Mouse (Mus musculus): ENCODE measurements around the gene Lpp. TPM values are rescaled to one million over a fixed set of nuclear protein-coding genes. Genes with fewer than 3 reads are reported as not detected.

Gene Lpp
- total and polyA plus RNA-seq, 3 experiments, result 7.7 to 25.1 (median 23.6) TPM

GRCm38 (mm10) chr16:24441338-24441737 is 48.0 kb downstream of the Lpp start:
- H3K79me2 ChIP-seq (replicated peaks; ENCODE audit: control insufficient read depth, insufficient read depth, low read length), result peaks cover 6% of the 10 kb centered on the region
- H3K9ac ChIP-seq (ENCODE audit: low read depth, low read length), result no peak overlapping the region
- TF ChIP-seq POLR2A (IDR thresholded peaks at IDR 0.05; ENCODE audit: insufficient read depth, low read depth, low read length), result no peak
- no peak for TF ChIP-seq EP300 (IDR thresholded peaks at IDR 0.05; ENCODE audit: insufficient read depth, low read depth, low read length)
- TF ChIP-seq CTCF (IDR thresholded peaks at IDR 0.05), result no peak
- H3K27ac ChIP-seq, result no peak overlapping the region
- H3K27me3 ChIP-seq (ENCODE audit: control insufficient read depth, insufficient read depth, low read length), result no peaks in the 10 kb centered on the region
- intact Hi-C loops (cut with DNase I), result no loop called here
- DNase-seq, result no peak
- no peak overlapping the region for H3K4me3 ChIP-seq
- WGBS, result 43% methylated on average over 1 of the region's 1 CpGs
- peaks cover 11% of the 10 kb centered on the region for H3K36me3 ChIP-seq (ENCODE audit: control insufficient read depth, insufficient read depth, low read length)
- H3K4me1 ChIP-seq (ENCODE audit: control insufficient read depth, insufficient read depth, low read length), result peaks cover 19% of the 10 kb centered on the region

- H3K27ac ChIP-seq, result no peak overlapping the region
- intact Hi-C loops (cut with DNase I), result no loop called here
- no peak overlapping the region for H3K9ac ChIP-seq (ENCODE audit: low read depth, low read length)
- no peak overlapping the region for H3K4me3 ChIP-seq
- peaks cover 7% of the 10 kb centered on the region for H3K79me2 ChIP-seq (replicated peaks; ENCODE audit: control insufficient read depth, insufficient read depth, low read length)
- WGBS, result 63% methylated on average over 5 of the region's 5 CpGs
- TF ChIP-seq CTCF (IDR thresholded peaks at IDR 0.05) (no peak), POLR2A (IDR thresholded peaks at IDR 0.05; ENCODE audit: insufficient read depth, low read depth, low read length) (no peak), EP300 (IDR thresholded peaks at IDR 0.05; ENCODE audit: insufficient read depth, low read depth, low read length) (no peak)
- no peaks in the 10 kb centered on the region for H3K27me3 ChIP-seq (ENCODE audit: control insufficient read depth, insufficient read depth, low read length)
- peaks cover 19% of the 10 kb centered on the region for H3K4me1 ChIP-seq (ENCODE audit: control insufficient read depth, insufficient read depth, low read length)
- no peak for DNase-seq
- peaks cover 11% of the 10 kb centered on the region for H3K36me3 ChIP-seq (ENCODE audit: control insufficient read depth, insufficient read depth, low read length)
These were observed 49.3 kb downstream of the Lpp start for GRCm38 (mm10) chr16:24442500-24443122.

- H3K4me3 ChIP-seq, result no peak overlapping the region
These were observed 49.8 kb downstream of the Lpp start for GRCm38 (mm10) chr16:24443123-24443515.

GRCm38 (mm10) chr16:24443555-24443954 is 50.2 kb downstream of the Lpp start:
- intact Hi-C loops (cut with DNase I), result no loop called here
- Histone ChIP-seq H3K36me3 (ENCODE audit: control insufficient read depth, insufficient read depth, low read length) (peaks cover 11% of the 10 kb centered on the region), H3K4me1 (ENCODE audit: control insufficient read depth, insufficient read depth, low read length) (peaks cover 18% of the 10 kb centered on the region), H3K27me3 (ENCODE audit: control insufficient read depth, insufficient read depth, low read length) (no peaks in the 10 kb centered on the region), H3K9ac (ENCODE audit: low read depth, low read length) (no peak overlapping the region), H3K27ac (no peak overlapping the region), H3K79me2 (replicated peaks; ENCODE audit: control insufficient read depth, insufficient read depth, low read length) (peaks cover 6% of the 10 kb centered on the region), H3K4me3 (no peak overlapping the region)
- 54% methylated on average over 5 of the region's 5 CpGs for WGBS
- no peak for DNase-seq
- no peak for TF ChIP-seq POLR2A (IDR thresholded peaks at IDR 0.05; ENCODE audit: insufficient read depth, low read depth, low read length)
- TF ChIP-seq EP300 (IDR thresholded peaks at IDR 0.05; ENCODE audit: insufficient read depth, low read depth, low read length), result no peak
- TF ChIP-seq CTCF (IDR thresholded peaks at IDR 0.05), result no peak

More at GRCm38 (mm10) chr16:24443123-24443515, 49.8 kb downstream of the Lpp start:
- Histone ChIP-seq H3K4me1 (ENCODE audit: control insufficient read depth, insufficient read depth, low read length) (peaks cover 20% of the 10 kb centered on the region), H3K9ac (ENCODE audit: low read depth, low read length) (no peak overlapping the region), H3K27me3 (ENCODE audit: control insufficient read depth, insufficient read depth, low read length) (no peaks in the 10 kb centered on the region), H3K36me3 (ENCODE audit: control insufficient read depth, insufficient read depth, low read length) (peaks cover 11% of the 10 kb centered on the region), H3K79me2 (replicated peaks; ENCODE audit: control insufficient read depth, insufficient read depth, low read length) (peaks cover 8% of the 10 kb centered on the region), H3K27ac (no peak overlapping the region)
- 69% methylated on average over 7 of the region's 7 CpGs for WGBS
- intact Hi-C loops (cut with DNase I), result no loop called here
- TF ChIP-seq POLR2A (IDR thresholded peaks at IDR 0.05; ENCODE audit: insufficient read depth, low read depth, low read length), result no peak
- TF ChIP-seq EP300 (IDR thresholded peaks at IDR 0.05; ENCODE audit: insufficient read depth, low read depth, low read length), result no peak
- no peak for TF ChIP-seq CTCF (IDR thresholded peaks at IDR 0.05)
- DNase-seq, result no peak

- WGBS, result 50% methylated on average over 4 of the region's 4 CpGs
- Histone ChIP-seq H3K79me2 (replicated peaks; ENCODE audit: control insufficient read depth, insufficient read depth, low read length) (peaks cover 3% of the 10 kb centered on the region), H3K9ac (ENCODE audit: low read depth, low read length) (no peak overlapping the region), H3K27ac (peak overlapping the region; percentile 16), H3K4me1 (ENCODE audit: control insufficient read depth, insufficient read depth, low read length) (peaks cover 16% of the 10 kb centered on the region), H3K4me3 (no peak overlapping the region), H3K36me3 (ENCODE audit: control insufficient read depth, insufficient read depth, low read length) (peaks cover 11% of the 10 kb centered on the region), H3K27me3 (ENCODE audit: control insufficient read depth, insufficient read depth, low read length) (no peaks in the 10 kb centered on the region)
- intact Hi-C loops (cut with DNase I), result no loop called here
- no peak for DNase-seq
- no peak for TF ChIP-seq CTCF (IDR thresholded peaks at IDR 0.05)
- no peak for TF ChIP-seq EP300 (IDR thresholded peaks at IDR 0.05; ENCODE audit: insufficient read depth, low read depth, low read length)
- no peak for TF ChIP-seq POLR2A (IDR thresholded peaks at IDR 0.05; ENCODE audit: insufficient read depth, low read depth, low read length)
These were observed 51.5 kb downstream of the Lpp start for GRCm38 (mm10) chr16:24444818-24445217.

- WGBS, result 75% methylated on average over 3 of the region's 3 CpGs
- Histone ChIP-seq H3K27ac (no peak overlapping the region), H3K4me3 (no peak overlapping the region), H3K79me2 (replicated peaks; ENCODE audit: control insufficient read depth, insufficient read depth, low read length) (peaks cover 3% of the 10 kb centered on the region), H3K4me1 (ENCODE audit: control insufficient read depth, insufficient read depth, low read length) (peaks cover 16% of the 10 kb centered on the region), H3K36me3 (ENCODE audit: control insufficient read depth, insufficient read depth, low read length) (peaks cover 11% of the 10 kb centered on the region), H3K9ac (ENCODE audit: low read depth, low read length) (no peak overlapping the region), H3K27me3 (ENCODE audit: control insufficient read depth, insufficient read depth, low read length) (no peaks in the 10 kb centered on the region)
- TF ChIP-seq EP300 (IDR thresholded peaks at IDR 0.05; ENCODE audit: insufficient read depth, low read depth, low read length), result no peak
- TF ChIP-seq CTCF (IDR thresholded peaks at IDR 0.05), result no peak
- TF ChIP-seq POLR2A (IDR thresholded peaks at IDR 0.05; ENCODE audit: insufficient read depth, low read depth, low read length), result no peak
- DNase-seq, result no peak
- intact Hi-C loops (cut with DNase I), result no loop called here
These were observed 52.2 kb downstream of the Lpp start for GRCm38 (mm10) chr16:24445473-24445872.
